Mouse (Mus musculus) small intestine, adult 10 weeks (tissue): ENCODE results near the gene Gdnf. TPM values are rescaled to one million over a fixed set of nuclear protein-coding genes. Genes with fewer than 3 reads are reported as not detected.

Experiments
- polyA plus RNA-seq: library from polyadenylated mRNA; stranded (reverse); fragments of 350-450 nt; fragmentation: Illumina TruSeq; extraction: RNeasy Lipid Tissue Mini Kit (QIAGEN cat#74804); gene quantifications from one replicate; pipeline ENCODE4 v1.2.3, GENCODE M21; 2014; ENCODE audit warnings: low replicate concordance

Gdnf gene
- 0.74 TPM for polyA plus RNA-seq

GRCm38 (mm10) chr15:7810556-7811252, at the start of gene Gdnf:
Gene Gdnf, plus strand, starts transcription at chr15:7810846.

